In genomic region chr14:54636954-54637353, GRCm38 (mm10) we compare ENCODE assay signal across 10 mouse cellular contexts. TPM values are rescaled to one million over a fixed set of nuclear protein-coding genes. Genes with fewer than 3 reads are reported as not detected.
A peak's percentile ranks its signal among the peaks of the same experiment; 100 is the strongest.
DNase-seq lines count a peak whose midpoint lies in the region; ATAC-seq and TF ChIP-seq lines count a peak whose summit lies in the region.
"Had no signal": no experiment of that assay in that cellular context is flagged by ENCODE, and none has a peak within 500 bp of the region (broad histone marks: within the 10 kb centered on the region; RNA-seq: fewer than 3 reads in every experiment).

No protein-coding gene starts in this region.

- WGBS in midbrain, embryonic 14.5 days: 49% methylated on average over 8 of the region's 8 CpGs
- WGBS in midbrain, embryonic 15.5 days: 47% methylated on average over 8 of the region's 8 CpGs
- WGBS in lung, embryonic 14.5 days: 57% methylated on average over 8 of the region's 8 CpGs

- peak; percentile 63 for DNase-seq in gastrocnemius, postnatal 10 days
- DNase-seq in gastrocnemius, postnatal 25 days: no peak
- DNase-seq in midbrain, embryonic 14.5 days: peak; percentile 67
- DNase-seq in brain, adult 2 months (ENCODE audit: low read depth, low spot score): peak; percentile 47
- DNase-seq in lung, embryonic 14.5 days: peak; percentile 59
- peak; percentile 83 for DNase-seq in thymus, postnatal 4 days
- DNase-seq in layer of hippocampus, adult 9-10 months (ENCODE audit: low spot score): no peak

- no peaks in the 10 kb centered on the region for H3K27me3 ChIP-seq in midbrain, embryonic 14.5 days (ENCODE audit: control insufficient read depth, insufficient read depth, low read length)
- no peaks in the 10 kb centered on the region for H3K27me3 ChIP-seq in midbrain, embryonic 15.5 days (replicated peaks)
- no peaks in the 10 kb centered on the region for H3K27me3 ChIP-seq in lung, embryonic 14.5 days (ENCODE audit: insufficient read depth, low read length)
- H3K27me3 ChIP-seq: neural tube, embryonic 13.5 days had no signal

- no peak for ATAC-seq in midbrain, embryonic 14.5 days (ENCODE audit: low FRiP score, low TSS enrichment)
- no peak for ATAC-seq in midbrain, embryonic 15.5 days (replicated peaks)
- ATAC-seq in lung, embryonic 14.5 days (ENCODE audit: insufficient read depth): no peak

- H3K4me3 ChIP-seq in midbrain, embryonic 14.5 days (replicated peaks; ENCODE audit: low read depth, low read length): no peak overlapping the region
- H3K4me3 ChIP-seq in midbrain, embryonic 15.5 days: no peak overlapping the region
- no peak overlapping the region for H3K4me3 ChIP-seq in lung, embryonic 14.5 days (ENCODE audit: low read depth, low read length)
- H3K4me3 ChIP-seq: neural tube, embryonic 13.5 days had no signal

- H3K4me1 ChIP-seq in midbrain, embryonic 14.5 days (ENCODE audit: control insufficient read depth, insufficient read depth, low read length): peaks cover 13% of the 10 kb centered on the region
- peaks cover 20% of the 10 kb centered on the region for H3K4me1 ChIP-seq in midbrain, embryonic 15.5 days
- peaks cover 5% of the 10 kb centered on the region for H3K4me1 ChIP-seq in lung, embryonic 14.5 days (ENCODE audit: insufficient read depth)

- TF ChIP-seq CTCF in lung, embryonic 14.5 days (IDR thresholded peaks at IDR 0.05; ENCODE audit: low read depth): peak; percentile 91

- no peak overlapping the region for H3K27ac ChIP-seq in midbrain, embryonic 14.5 days (replicated peaks; ENCODE audit: low read depth, low read length)
- H3K27ac ChIP-seq in midbrain, embryonic 15.5 days: no peak overlapping the region
- H3K27ac ChIP-seq in lung, embryonic 14.5 days (ENCODE audit: low read depth): no peak overlapping the region
- H3K27ac ChIP-seq: neural tube, embryonic 13.5 days had no signal

- no peak overlapping the region for H3K4me2 ChIP-seq in midbrain, embryonic 14.5 days (ENCODE audit: low read length)
- H3K4me2 ChIP-seq in midbrain, embryonic 15.5 days: no peak overlapping the region
- H3K4me2 ChIP-seq in lung, embryonic 14.5 days: no peak overlapping the region
- H3K4me2 ChIP-seq: neural tube, embryonic 13.5 days had no signal

- H3K9me3 ChIP-seq in midbrain, embryonic 14.5 days (ENCODE audit: control insufficient read depth, low read length): no peaks in the 10 kb centered on the region
- no peaks in the 10 kb centered on the region for H3K9me3 ChIP-seq in midbrain, embryonic 15.5 days
- no peaks in the 10 kb centered on the region for H3K9me3 ChIP-seq in lung, embryonic 14.5 days (ENCODE audit: low read depth, low read length)
- H3K9me3 ChIP-seq: neural tube, embryonic 13.5 days had no signal

- peaks cover 64% of the 10 kb centered on the region for H3K36me3 ChIP-seq in midbrain, embryonic 14.5 days (ENCODE audit: control insufficient read depth, insufficient read depth, low read length)
- H3K36me3 ChIP-seq in midbrain, embryonic 15.5 days (replicated peaks): peaks cover 25% of the 10 kb centered on the region
- peaks cover 64% of the 10 kb centered on the region for H3K36me3 ChIP-seq in lung, embryonic 14.5 days (ENCODE audit: insufficient read depth)

- H3K9ac ChIP-seq in midbrain, embryonic 14.5 days (replicated peaks; ENCODE audit: low read length): no peak overlapping the region
- no peak overlapping the region for H3K9ac ChIP-seq in midbrain, embryonic 15.5 days
- H3K9ac ChIP-seq in lung, embryonic 14.5 days: no peak overlapping the region
- H3K9ac ChIP-seq: neural tube, embryonic 13.5 days had no signal

RNA-seq across cellular contexts. Expression of gene Gm17606, which starts 3.8 kb away (rescaled TPM):
- not detected for total RNA-seq in gastrocnemius, postnatal 10 days (2021)
- total RNA-seq in gastrocnemius, postnatal 25 days (2021): not detected
- not detected in 2 replicates for polyA plus RNA-seq in midbrain, embryonic 14.5 days (2014; fragmentation: Nextera tagmentation; extraction: Ambion mirVana)
- not detected in 2 replicates for polyA plus RNA-seq in midbrain, embryonic 15.5 days (2015; fragmentation: Nextera tagmentation; extraction: Ambion mirVana)
- polyA plus RNA-seq in lung, embryonic 14.5 days (2014; fragmentation: Nextera tagmentation; extraction: Ambion mirVana): not detected in 2 replicates
- total RNA-seq: layer of hippocampus, adult 18-20 months had no signal
- polyA plus RNA-seq: neural tube, embryonic 13.5 days had no signal

RNA-seq across cellular contexts. Expression of gene Cdh24, which starts 4.2 kb away (rescaled TPM):
- 1 to 10 TPM in 1 of 2 experiments, under 1 TPM in 1; 0.96 to 1.8 TPM for total RNA-seq in gastrocnemius, postnatal 10 days (2021)
- total RNA-seq in gastrocnemius, postnatal 25 days (2021): under 1 TPM; 0.28 to 0.38 TPM
- polyA plus RNA-seq in midbrain, embryonic 14.5 days (2014; fragmentation: Nextera tagmentation; extraction: Ambion mirVana): 11.6 and 12.4 TPM in 2 replicates
- polyA plus RNA-seq in midbrain, embryonic 15.5 days (2015; fragmentation: Nextera tagmentation; extraction: Ambion mirVana): 14.1 and 15.5 TPM in 2 replicates
- polyA plus RNA-seq in lung, embryonic 14.5 days (2014; fragmentation: Nextera tagmentation; extraction: Ambion mirVana): 5.2 and 5.4 TPM in 2 replicates

RNA-seq across cellular contexts. Expression of gene Psmb11, which starts 15.7 kb away (rescaled TPM):
- total RNA-seq in gastrocnemius, postnatal 10 days (2021): not detected
- not detected for total RNA-seq in gastrocnemius, postnatal 25 days (2021)
- 0.18 TPM in 1 of 2 replicates, not detected in the other for polyA plus RNA-seq in midbrain, embryonic 14.5 days (2014; fragmentation: Nextera tagmentation; extraction: Ambion mirVana)
- polyA plus RNA-seq in midbrain, embryonic 15.5 days (2015; fragmentation: Nextera tagmentation; extraction: Ambion mirVana): not detected in 2 replicates
- polyA plus RNA-seq in lung, embryonic 14.5 days (2014; fragmentation: Nextera tagmentation; extraction: Ambion mirVana): not detected in 2 replicates

RNA-seq across cellular contexts. Expression of gene Psmb5, which starts 19.1 kb away (rescaled TPM):
- total RNA-seq in gastrocnemius, postnatal 10 days (2021): 100 to 1,000 TPM; 183 to 207 TPM
- total RNA-seq in gastrocnemius, postnatal 25 days (2021): 100 to 1,000 TPM; 175 to 184 TPM
- polyA plus RNA-seq in midbrain, embryonic 14.5 days (2014; fragmentation: Nextera tagmentation; extraction: Ambion mirVana): 409 and 454 TPM in 2 replicates
- polyA plus RNA-seq in midbrain, embryonic 15.5 days (2015; fragmentation: Nextera tagmentation; extraction: Ambion mirVana): 445 and 463 TPM in 2 replicates
- 374 and 393 TPM in 2 replicates for polyA plus RNA-seq in lung, embryonic 14.5 days (2014; fragmentation: Nextera tagmentation; extraction: Ambion mirVana)

RNA-seq across cellular contexts. Expression of gene 4931414P19Rik, which starts 31.2 kb away (rescaled TPM):
- total RNA-seq in gastrocnemius, postnatal 10 days (2021): 1 to 10 TPM; 3.1 to 5.1 TPM
- total RNA-seq in gastrocnemius, postnatal 25 days (2021): 1 to 10 TPM; 2.9 to 3.4 TPM
- polyA plus RNA-seq in midbrain, embryonic 14.5 days (2014; fragmentation: Nextera tagmentation; extraction: Ambion mirVana): 5.4 and 6.1 TPM in 2 replicates
- polyA plus RNA-seq in midbrain, embryonic 15.5 days (2015; fragmentation: Nextera tagmentation; extraction: Ambion mirVana): 6.7 and 9.0 TPM in 2 replicates
- polyA plus RNA-seq in lung, embryonic 14.5 days (2014; fragmentation: Nextera tagmentation; extraction: Ambion mirVana): 8.3 and 9.4 TPM in 2 replicates

Comparison
In these comparisons a context has a peak if more than half of its experiments do, and no peak if none do; other contexts are left out.
1. DNase-seq: peak in gastrocnemius, postnatal 10 days (single experiment), midbrain, embryonic 14.5 days (single experiment), brain, adult 2 months (single experiment), lung, embryonic 14.5 days (single experiment) and thymus, postnatal 4 days (single experiment); none in gastrocnemius, postnatal 25 days (single experiment) and layer of hippocampus, adult 9-10 months (single experiment).